Mouse (Mus musculus): Measurements from ENCODE around the gene Sh2b1. TPM values are rescaled to one million over a fixed set of nuclear protein-coding genes. Genes with fewer than 3 reads are reported as not detected.

Gene Sh2b1
- total RNA-seq, 2 experiments from 2014 or later = 41.5 to 43.9 TPM

DNA sequence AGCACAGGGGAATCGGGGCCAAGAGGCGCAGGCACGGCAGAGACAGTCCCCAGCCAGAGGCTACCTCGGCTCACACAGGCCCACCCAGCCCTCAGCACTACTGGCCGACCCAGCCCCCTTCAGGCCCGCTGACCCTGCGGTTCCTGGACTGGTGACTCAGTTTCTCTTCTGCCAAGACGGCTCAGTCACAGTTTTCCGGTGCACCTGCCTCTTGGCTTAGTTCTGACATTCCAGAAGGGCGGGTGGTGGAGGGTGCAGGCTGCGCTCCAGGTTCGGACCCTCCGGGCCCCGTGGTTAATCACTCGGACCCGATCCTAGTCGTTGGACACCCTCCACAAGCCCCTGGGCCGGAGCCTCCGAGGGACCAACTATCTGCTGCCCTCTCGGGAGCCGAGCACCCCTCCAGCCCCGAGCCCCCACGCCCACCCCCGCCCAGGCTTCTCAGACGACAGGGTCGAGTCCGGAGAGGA, 703 bp downstream of the Sh2b1 start:
- no peak for DNase-seq

- DNase-seq = peak; percentile 4
Observed at GRCm38 (mm10) chr7:126473470-126474086, 1.6 kb downstream of the Sh2b1 start.

GRCm38 (mm10) chr7:126472713-126473112, 2.5 kb downstream of the Sh2b1 start:
- peak; percentile 8 for DNase-seq

DNA sequence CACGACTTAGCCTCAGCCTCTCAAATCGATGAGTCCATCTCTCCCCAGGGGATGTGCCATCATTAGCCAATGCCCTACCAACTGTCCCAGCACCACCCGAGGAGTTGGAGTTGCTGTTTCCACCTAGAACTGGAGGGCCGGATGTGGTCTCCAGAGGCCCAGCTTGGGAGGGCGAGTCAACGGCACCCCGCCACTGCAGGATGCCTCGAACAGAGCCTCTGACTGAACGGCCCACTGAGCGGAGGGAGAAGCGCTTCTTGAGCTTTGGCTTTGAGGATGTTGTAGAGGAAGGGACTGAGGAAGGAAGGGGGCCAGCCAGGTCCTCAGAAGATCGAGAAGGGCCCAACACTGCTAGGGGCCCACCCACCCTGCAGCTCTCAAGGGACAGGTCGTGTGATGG, 2.9 kb downstream of the Sh2b1 start:
- peak; percentile 7 for DNase-seq

DNA sequence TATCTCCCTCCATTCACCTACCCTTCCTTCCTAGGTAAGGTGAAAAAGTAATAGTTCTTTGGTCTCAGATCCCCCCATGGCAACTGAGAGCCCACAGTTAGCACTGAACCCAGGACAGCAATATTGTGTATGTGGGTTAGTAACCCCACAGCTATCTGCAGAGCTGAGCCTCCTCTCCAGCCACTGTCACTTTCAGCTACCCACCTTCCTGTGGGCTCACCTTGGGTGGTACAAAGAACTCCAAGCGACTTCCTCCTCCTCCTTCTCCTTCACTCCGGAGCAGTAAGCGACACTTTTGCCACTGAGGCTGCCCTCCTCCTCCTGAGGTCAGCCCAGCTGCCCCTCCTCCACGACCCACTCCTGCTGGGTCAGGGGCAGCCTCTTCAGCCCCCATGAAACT, 3.4 kb downstream of the Sh2b1 start:
- DNase-seq = no peak

- no peak for DNase-seq
Observed at GRCm38 (mm10) chr7:126471361-126471760, 3.9 kb downstream of the Sh2b1 start.

DNA sequence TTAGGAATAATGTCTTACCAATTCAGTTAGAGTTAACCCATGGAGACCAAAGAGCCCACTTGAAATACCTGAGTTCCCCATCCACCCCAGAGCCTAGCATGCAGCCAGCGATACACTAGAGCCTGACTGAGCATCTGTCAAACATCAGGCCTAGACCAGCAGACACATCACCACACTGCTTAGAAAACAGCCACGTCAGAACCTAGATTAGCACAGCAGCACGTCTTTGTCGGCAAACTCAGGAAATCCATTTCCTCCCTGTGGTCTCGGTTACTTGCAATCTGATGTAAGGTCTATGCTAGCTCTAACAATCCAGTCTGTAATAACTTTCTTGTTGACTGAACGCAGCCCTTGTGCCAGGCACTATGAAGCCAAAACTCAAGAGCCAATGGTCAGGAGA, 5.1 kb downstream of the Sh2b1 start:
- peak; percentile 5 for DNase-seq

- peak; percentile 17 for DNase-seq
Observed at GRCm38 (mm10) chr7:126467834-126468627, 7.2 kb downstream of the Sh2b1 start.

DNA sequence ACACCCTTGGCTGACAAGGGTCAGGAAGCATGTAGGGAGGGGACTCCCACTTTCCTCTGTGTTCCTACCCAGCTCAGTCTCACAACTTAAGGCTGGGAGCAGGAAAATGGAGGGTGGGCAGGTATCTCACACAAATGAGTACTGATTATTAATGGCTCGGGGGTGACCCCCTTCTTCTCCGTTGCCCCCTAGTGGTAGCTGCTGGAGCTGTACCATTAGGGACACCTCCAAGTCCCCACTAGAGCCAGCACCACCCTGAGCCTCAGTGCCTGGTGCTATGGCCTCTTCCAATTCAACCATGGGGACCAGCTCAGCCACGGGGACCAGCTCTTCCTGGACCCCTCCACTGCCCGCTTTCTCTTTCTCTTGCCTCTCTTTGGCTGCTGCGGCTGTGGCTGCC, 8.0 kb downstream of the Sh2b1 start:
- DNase-seq = peak; percentile 37

- peak; percentile 16 for DNase-seq
Observed at GRCm38 (mm10) chr7:126466707-126467106, 8.5 kb downstream of the Sh2b1 start.

DNA sequence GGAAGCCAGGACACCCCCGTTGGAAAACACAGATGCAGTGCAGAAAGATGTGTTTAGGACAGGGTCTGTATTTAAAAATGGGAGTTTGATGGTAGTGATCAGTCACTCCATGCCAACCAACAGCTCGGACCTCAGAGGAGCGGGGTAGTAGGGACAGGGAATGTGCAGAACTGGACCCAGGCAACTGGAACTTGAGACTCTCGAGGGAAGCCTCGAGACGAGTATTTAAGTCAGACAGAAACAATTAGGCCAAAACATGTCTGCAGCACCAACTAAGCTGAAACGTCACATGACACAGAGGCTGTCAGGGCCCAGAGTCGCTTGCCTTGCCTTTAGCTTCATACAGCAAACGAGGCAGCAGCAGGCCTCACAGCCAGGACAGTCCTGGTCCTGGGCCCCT, 9.1 kb downstream of the Sh2b1 start:
- no peak for DNase-seq

- DNase-seq = peak; percentile 83
Observed at GRCm38 (mm10) chr7:126465246-126466030, 9.8 kb downstream of the Sh2b1 start.

DNA sequence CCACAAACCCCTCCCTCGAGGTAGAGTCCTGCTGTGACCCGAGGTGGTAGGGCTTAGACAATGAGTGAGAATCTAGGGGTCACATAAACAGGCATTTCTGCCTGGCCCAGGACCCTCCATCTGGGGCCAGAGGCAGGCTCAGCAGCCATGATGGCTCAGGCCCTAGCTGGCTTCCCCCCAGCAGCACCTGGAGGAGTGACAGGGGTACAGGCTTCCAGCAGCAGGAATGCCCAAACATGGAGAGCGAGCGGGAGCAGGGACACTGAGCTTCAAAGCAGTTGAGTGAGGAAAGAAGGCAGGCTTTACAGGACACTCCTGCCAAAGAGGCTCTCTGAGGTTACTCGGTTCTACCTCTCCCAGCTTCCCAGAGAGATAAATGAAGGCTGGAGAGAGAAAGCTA, 10.4 kb downstream of the Sh2b1 start:
- DNase-seq = peak; percentile 86

DNA sequence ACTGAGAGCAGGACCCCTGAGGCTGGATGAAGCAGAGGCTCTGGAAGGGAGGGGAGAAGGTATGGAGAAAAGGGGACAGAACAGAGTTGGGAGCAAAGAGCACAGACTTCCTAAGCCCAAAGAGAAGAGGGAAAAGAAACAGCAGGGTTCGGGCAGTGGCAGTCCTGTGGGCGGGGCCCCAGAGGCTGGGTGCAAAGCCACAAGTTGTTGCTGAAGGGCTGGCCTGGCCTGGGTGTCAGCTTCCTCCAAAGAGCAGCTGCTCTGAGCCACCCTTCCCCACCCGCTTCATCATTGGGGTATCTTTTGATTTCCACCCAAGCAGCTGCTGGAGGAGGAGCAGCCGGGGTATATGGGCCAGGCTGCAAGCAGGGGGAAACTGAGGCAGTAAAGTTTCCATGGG, 11.1 kb downstream of the Sh2b1 start:
- peak; percentile 85 for DNase-seq

DNA sequence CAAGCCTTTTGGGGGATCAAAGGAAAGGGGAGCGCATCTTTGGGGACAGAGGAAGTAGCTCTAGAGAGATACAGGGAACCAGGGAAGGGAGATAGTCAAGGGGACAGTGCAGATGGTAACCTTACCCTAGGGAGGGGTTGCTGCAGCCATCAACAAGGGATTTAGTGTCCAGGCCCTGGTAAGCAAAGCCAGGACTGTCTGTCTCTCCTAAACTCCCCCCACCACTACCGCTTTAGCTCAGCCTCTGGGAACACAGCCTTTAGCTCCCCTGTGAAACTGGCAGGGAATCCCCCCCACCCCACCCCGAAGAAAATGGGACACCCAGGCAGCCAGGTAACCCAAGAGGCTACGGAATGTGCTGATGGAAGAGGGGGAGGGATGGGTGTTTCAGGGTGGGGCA, 11.7 kb downstream of the Sh2b1 start:
- peak; percentile 77 for DNase-seq

GRCm38 (mm10) chr7:126463004-126463403, 12.2 kb downstream of the Sh2b1 start, which contains the start of gene Atp2a1:
Gene Atp2a1, minus strand, starts transcription at chr7:126463108.
- peak; percentile 90 for DNase-seq

GRCm38 (mm10) chr7:126461626-126462025, 13.6 kb downstream of the Sh2b1 start:
- DNase-seq = no peak

DNA sequence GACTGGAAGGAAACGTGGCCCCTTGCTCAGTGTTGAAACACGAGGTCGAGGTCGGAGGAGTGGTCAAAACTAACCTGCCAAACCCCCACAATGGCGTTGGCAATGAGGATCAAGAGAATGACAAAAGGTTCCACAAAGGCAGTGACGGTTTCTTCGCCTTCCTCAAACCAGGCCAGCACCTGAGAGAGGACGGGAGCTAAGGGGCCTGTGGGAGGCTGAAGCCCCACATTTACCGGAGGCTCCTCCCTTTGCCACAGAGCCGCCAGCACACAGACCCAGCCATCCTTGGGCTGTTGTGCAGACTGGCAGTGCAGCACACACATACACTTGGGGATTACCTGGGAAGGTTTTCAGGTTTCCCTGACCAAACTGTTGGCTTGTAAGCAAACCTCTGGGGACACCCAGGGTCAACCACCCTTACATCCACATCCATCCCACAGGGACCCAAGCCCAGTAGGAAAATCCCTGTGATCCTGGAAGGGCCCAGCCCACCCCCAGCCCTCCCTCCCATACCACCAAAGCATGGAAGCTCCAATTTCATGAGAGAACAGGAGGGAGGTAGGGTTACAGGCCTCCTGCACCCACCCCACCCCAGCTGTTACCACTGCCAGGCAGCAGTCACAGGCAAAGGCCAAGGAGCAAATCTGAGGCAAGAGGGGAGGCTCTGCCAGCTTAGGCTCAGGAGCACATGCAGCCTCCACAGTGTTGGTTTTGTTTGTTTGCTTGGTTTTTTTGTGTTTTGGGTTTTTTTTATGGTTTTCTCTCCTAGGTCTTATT, 14.4 kb downstream of the Sh2b1 start:
- DNase-seq = no peak

- DNase-seq = peak; percentile 81
Observed at GRCm38 (mm10) chr7:126458844-126459618, 16.2 kb downstream of the Sh2b1 start.

GRCm38 (mm10) chr7:126458225-126458624, 17.0 kb downstream of the Sh2b1 start:
- no peak for DNase-seq

Data from gastrocnemius, postnatal 25 days (tissue).